Mouse (Mus musculus): ENCODE data around the gene Rbm20. TPM values are rescaled to one million over a fixed set of nuclear protein-coding genes. Genes with fewer than 3 reads are reported as not detected.

The Rbm20 gene
- polyA plus RNA-seq, 1 experiment: not detected

DNA sequence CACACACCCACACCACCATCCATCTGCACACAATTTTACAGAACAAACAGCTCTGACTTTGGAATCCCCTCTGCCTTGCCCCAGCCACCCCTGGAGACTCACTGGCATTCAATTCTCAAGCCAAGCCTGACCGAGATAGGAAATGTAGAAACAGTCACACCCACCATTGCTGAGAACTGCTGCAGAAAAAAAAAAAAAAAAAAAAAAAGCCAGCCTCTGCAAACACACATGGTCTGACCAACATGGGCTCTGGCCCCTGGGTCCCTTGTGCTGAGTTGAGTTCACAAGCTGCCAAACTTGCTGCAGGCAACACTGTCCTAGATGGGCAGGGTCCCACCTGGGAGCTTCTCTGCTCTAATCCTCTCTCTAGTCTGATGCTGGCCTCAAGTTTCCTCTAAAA, 200.7 kb downstream of the Rbm20 start:
- H3K4me1 ChIP-seq (ENCODE audit: control insufficient read depth, insufficient read depth, low read length): no peaks in the 10 kb centered on the region
- no peak overlapping the region for H3K27ac ChIP-seq (ENCODE audit: insufficient read depth, low read depth, low read length)
- TF ChIP-seq POLR2A (IDR thresholded peaks at IDR 0.05; ENCODE audit: borderline replicate concordance, low read depth, low read length) (no peak), CTCF (IDR thresholded peaks at IDR 0.05; ENCODE audit: low read depth, low read length) (no peak)
- H3K4me3 ChIP-seq (ENCODE audit: insufficient read depth, low read length): no peak overlapping the region

DNA sequence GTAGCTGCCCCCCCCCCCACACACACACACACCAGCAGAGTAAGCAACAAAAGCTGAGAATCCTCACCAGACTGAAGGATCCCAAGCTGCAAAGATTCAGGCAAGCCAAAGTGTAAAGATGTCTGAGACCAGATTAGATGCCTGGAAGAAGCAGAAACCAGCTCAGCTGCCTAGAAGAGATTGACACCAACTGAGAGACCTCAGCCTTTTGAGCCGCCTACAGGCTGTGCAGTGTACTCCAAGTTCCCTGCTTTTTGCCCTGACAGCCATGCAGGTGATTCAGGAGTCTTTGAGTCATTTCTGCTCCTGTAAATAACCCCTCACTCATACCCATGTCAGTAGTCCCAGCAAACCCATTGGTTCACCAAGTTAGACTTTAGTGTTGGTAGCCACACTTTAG, 203.4 kb downstream of the Rbm20 start:
- H3K4me3 ChIP-seq (ENCODE audit: insufficient read depth, low read length): no peak overlapping the region

DNA sequence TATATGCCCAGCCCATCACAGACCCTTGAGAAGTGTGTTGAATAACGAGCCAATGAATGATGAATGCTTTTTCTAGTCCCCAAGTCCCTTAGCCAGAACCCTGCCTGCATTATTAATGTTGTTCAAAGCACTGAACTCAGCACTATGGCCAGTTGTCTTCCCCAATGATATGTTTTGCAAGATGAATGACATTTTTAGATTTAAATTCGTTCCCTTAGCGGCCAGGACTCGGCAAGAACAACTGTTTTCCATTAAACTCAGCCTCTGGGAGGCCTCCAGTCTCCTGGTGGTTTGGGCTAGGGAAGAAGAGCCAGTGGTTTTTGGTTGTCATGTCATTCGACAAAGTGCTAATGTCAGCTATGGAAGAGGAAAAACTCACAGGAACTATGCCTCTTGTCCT, 204.7 kb downstream of the Rbm20 start:
- Histone ChIP-seq H3K27ac (ENCODE audit: insufficient read depth, low read depth, low read length) (no peak overlapping the region), H3K4me1 (ENCODE audit: control insufficient read depth, insufficient read depth, low read length) (no peaks in the 10 kb centered on the region)

More for the DNA sequence above, 203.4 kb downstream of the Rbm20 start:
- TF ChIP-seq CTCF (IDR thresholded peaks at IDR 0.05; ENCODE audit: low read depth, low read length) (no peak), POLR2A (IDR thresholded peaks at IDR 0.05; ENCODE audit: borderline replicate concordance, low read depth, low read length) (no peak)
- Histone ChIP-seq H3K27ac (ENCODE audit: insufficient read depth, low read depth, low read length) (no peak overlapping the region), H3K4me1 (ENCODE audit: control insufficient read depth, insufficient read depth, low read length) (no peaks in the 10 kb centered on the region)

DNA sequence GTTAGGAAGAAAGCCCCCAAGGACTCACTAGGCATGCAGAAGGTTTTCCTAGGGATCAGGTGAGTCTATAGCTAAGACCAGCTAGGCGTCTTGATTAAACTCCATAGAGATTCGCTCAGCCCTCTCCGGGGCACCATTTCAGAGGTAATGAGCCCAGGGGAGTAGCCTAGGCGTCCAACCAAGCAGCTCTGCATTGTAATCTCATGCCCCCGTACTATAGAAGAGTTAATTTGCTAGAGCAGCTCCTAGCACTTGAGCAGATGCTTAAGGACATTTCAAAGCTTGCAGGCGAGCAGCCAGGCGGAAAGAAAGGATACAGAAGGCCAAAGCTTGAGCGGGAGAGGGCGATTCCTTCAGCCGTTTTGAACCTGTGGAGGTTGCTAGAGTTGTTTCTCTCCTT, 208.3 kb downstream of the Rbm20 start:
- Histone ChIP-seq H3K4me3 (ENCODE audit: insufficient read depth, low read length) (no peak overlapping the region), H3K27ac (ENCODE audit: insufficient read depth, low read depth, low read length) (no peak overlapping the region), H3K4me1 (ENCODE audit: control insufficient read depth, insufficient read depth, low read length) (peaks cover 13% of the 10 kb centered on the region)
- TF ChIP-seq CTCF (IDR thresholded peaks at IDR 0.05; ENCODE audit: low read depth, low read length) (no peak), POLR2A (IDR thresholded peaks at IDR 0.05; ENCODE audit: borderline replicate concordance, low read depth, low read length) (no peak)

More for the DNA sequence above, 204.7 kb downstream of the Rbm20 start:
- no peak overlapping the region for H3K4me3 ChIP-seq (ENCODE audit: insufficient read depth, low read length)
- TF ChIP-seq POLR2A (IDR thresholded peaks at IDR 0.05; ENCODE audit: borderline replicate concordance, low read depth, low read length) (no peak), CTCF (IDR thresholded peaks at IDR 0.05; ENCODE audit: low read depth, low read length) (no peak)

DNA sequence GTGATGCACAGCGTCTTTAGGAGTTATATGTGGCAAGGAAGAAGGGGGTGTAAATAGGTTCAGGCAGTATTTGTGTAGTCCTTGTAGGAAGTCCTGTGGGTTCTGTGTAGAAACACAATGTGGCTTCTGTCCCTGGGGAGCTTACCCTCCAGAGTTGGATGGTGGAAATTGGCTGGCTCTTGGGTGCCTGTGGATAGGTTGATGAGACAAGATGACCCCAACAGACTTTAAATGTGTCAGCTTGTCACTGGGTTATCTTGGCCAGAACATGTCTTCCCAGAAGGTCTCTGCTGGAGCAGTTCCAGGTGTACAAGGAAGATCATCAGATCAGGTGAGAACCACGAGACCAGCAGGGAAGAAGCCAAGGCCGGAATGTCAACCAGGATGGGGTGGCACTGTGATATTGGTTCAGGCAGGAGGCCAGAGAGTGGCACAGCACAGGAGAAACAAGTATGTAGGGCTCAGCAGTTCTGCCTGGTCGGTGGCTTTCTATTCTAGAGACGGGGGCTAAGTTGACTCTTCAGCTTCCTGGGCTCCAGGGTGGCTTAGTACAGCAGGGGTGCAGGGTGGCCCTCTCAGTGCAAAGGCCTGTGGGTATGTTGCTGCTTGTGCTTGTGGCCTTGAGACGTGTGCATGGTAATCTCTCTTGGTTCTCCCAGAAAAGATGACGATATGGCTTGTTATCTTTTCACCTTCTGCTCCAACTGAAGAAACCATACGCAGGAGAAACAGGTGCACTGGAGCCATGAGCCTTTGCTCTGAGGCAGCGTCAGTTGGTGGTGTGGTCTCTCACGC, 209.7 kb downstream of the Rbm20 start:
- no peak for TF ChIP-seq POLR2A (IDR thresholded peaks at IDR 0.05; ENCODE audit: borderline replicate concordance, low read depth, low read length)
- no peak for TF ChIP-seq CTCF (IDR thresholded peaks at IDR 0.05; ENCODE audit: low read depth, low read length)
- Histone ChIP-seq H3K4me1 (ENCODE audit: control insufficient read depth, insufficient read depth, low read length) (peaks cover 13% of the 10 kb centered on the region), H3K4me3 (ENCODE audit: insufficient read depth, low read length) (no peak overlapping the region), H3K27ac (ENCODE audit: insufficient read depth, low read depth, low read length) (no peak overlapping the region)

DNA sequence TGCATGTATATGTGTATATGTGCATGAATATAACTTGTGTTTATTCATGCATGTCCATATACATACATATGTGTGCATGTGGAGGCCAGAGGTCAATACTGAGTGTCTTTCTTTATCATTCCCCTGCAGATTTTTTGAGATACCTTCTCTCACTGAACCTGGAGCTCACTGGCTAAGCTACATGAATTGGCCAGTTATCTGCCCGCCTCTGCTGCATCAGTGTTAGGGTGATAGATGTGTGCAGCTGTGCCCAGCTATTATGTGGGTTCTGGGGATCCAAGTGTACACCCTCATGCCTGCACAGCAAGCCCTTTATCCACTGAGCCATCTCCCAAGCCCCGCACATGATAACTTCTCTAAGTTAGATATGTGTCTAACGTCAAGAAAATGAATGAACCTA, 210.7 kb downstream of the Rbm20 start:
- peaks cover 13% of the 10 kb centered on the region for H3K4me1 ChIP-seq (ENCODE audit: control insufficient read depth, insufficient read depth, low read length)
- no peak overlapping the region for H3K27ac ChIP-seq (ENCODE audit: insufficient read depth, low read depth, low read length)
- H3K4me3 ChIP-seq (ENCODE audit: insufficient read depth, low read length): no peak overlapping the region
- no peak for TF ChIP-seq CTCF (IDR thresholded peaks at IDR 0.05; ENCODE audit: low read depth, low read length)
- no peak for TF ChIP-seq POLR2A (IDR thresholded peaks at IDR 0.05; ENCODE audit: borderline replicate concordance, low read depth, low read length)

DNA sequence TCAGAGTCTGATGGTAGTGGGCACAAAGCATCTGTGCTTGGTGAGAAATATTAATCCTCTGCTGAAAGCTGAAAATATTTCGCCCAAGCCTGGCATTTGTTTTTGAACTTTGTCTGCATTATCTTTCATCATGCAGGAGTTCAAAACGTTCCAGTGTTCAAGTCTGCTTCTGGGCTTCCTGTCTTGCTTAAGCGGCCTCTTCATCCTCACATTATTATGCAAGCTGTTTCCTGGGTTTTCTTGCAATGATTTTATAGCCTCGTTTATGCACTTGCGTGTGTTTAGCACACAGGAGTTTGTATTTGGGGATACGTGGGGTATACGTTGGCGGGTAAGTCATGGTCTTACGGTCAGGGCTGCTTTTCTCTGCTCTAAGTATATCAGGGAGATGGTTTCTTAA, 211.2 kb downstream of the Rbm20 start:
- H3K27ac ChIP-seq (ENCODE audit: insufficient read depth, low read depth, low read length): no peak overlapping the region
- no peak for TF ChIP-seq POLR2A (IDR thresholded peaks at IDR 0.05; ENCODE audit: borderline replicate concordance, low read depth, low read length)
- no peak for TF ChIP-seq CTCF (IDR thresholded peaks at IDR 0.05; ENCODE audit: low read depth, low read length)
- no peak overlapping the region for H3K4me3 ChIP-seq (ENCODE audit: insufficient read depth, low read length)
- H3K4me1 ChIP-seq (ENCODE audit: control insufficient read depth, insufficient read depth, low read length): peaks cover 18% of the 10 kb centered on the region

DNA sequence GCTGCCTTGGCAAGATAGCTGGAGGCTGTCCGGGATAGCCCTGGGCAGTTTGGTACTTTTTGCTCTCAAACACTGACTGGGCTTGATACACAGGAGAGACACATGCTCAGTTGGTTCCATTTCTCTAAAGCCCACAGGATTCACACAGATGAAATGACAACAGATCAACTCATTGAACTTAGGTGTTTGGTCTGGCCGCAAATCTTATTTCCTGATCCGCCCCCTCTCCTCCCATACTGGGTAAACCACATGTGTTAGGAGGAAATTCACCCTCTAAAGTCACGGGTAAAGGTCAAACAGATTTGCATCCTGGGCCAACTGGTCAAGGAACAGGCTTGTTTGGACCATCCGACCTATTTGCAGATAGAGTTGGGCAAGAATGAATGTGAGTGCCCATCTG, 212.4 kb downstream of the Rbm20 start:
- H3K27ac ChIP-seq (ENCODE audit: insufficient read depth, low read depth, low read length): no peak overlapping the region
- TF ChIP-seq POLR2A (IDR thresholded peaks at IDR 0.05; ENCODE audit: borderline replicate concordance, low read depth, low read length): no peak
- TF ChIP-seq CTCF (IDR thresholded peaks at IDR 0.05; ENCODE audit: low read depth, low read length): no peak
- peaks cover 31% of the 10 kb centered on the region for H3K4me1 ChIP-seq (ENCODE audit: control insufficient read depth, insufficient read depth, low read length)
- H3K4me3 ChIP-seq (ENCODE audit: insufficient read depth, low read length): no peak overlapping the region

DNA sequence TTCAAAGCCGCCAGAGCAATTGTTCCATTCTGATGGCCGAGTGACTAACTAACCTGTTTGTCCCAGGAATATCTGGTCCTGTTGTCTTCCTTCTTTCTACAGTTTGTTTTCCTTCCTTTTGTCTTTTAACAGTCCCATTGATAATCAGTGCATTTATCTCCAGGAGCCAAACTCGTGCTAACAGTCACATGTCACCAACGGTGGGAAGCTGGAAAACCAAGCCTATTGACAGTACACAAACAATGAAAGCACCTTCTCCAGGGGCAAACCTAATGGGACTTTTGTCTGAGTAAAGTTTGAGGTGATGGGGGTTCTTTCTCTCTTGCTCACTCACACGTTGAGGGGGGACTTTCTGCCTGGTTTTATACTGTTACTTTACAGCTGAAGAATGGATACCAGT, 213.2 kb downstream of the Rbm20 start:
- Histone ChIP-seq H3K27ac (ENCODE audit: insufficient read depth, low read depth, low read length) (no peak overlapping the region), H3K4me3 (ENCODE audit: insufficient read depth, low read length) (no peak overlapping the region), H3K4me1 (ENCODE audit: control insufficient read depth, insufficient read depth, low read length) (peaks cover 37% of the 10 kb centered on the region)
- TF ChIP-seq CTCF (IDR thresholded peaks at IDR 0.05; ENCODE audit: low read depth, low read length) (no peak), POLR2A (IDR thresholded peaks at IDR 0.05; ENCODE audit: borderline replicate concordance, low read depth, low read length) (no peak)

DNA sequence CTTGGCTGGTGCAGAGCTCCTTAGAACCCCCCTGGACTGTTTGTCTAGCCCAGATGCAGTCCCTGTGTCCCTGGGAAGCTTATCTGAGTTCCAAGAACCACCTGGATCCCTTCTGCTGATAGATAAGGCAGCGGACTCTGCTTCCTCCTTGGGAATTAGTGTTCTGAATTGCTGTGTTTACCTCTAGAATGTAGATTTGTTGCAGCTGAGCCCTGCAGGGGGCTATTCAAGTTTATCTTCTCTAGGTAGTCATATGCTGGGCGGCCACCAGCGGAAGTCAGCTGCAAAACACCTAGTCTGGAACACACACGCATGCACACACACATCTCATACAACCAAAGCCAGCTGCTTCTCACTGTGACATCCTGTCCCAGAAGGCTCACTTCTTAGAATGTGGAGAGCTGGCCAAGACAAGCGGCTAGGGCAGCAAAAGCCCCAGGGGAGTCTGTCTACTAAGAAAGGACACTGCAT, 213.7 kb downstream of the Rbm20 start:
- no peak for TF ChIP-seq POLR2A (IDR thresholded peaks at IDR 0.05; ENCODE audit: borderline replicate concordance, low read depth, low read length)
- no peak for TF ChIP-seq CTCF (IDR thresholded peaks at IDR 0.05; ENCODE audit: low read depth, low read length)
- no peak overlapping the region for H3K4me3 ChIP-seq (ENCODE audit: insufficient read depth, low read length)
- H3K4me1 ChIP-seq (ENCODE audit: control insufficient read depth, insufficient read depth, low read length): peaks cover 38% of the 10 kb centered on the region
- H3K27ac ChIP-seq (ENCODE audit: insufficient read depth, low read depth, low read length): no peak overlapping the region

All from bone marrow macrophage, adult 2 months (primary cell).